Mouse (Mus musculus) neural tube, embryonic 13.5 days (tissue): ENCODE data around the gene Crispld2. TPM values are rescaled to one million over a fixed set of nuclear protein-coding genes. Genes with fewer than 3 reads are reported as not detected.

ENCODE experiments used
- ATAC-seq: fragments of 200-750 bp; cut with Nextera tagmentation; 2 replicates; pipeline ENCODE4 v1.8.0; 2017; ENCODE audit warnings: low read depth, mild to moderate bottlenecking, moderate TSS enrichment, moderate library complexity
- H3K27ac ChIP-seq: fragments of 300-500 bp; sonication (generic); replicated peaks from 2 replicates; pipeline ENCODE4 v1.5.1; 2015; ENCODE audit warnings: moderate library complexity, mild to moderate bottlenecking, inconsistent platforms
- H3K27me3 ChIP-seq: fragments of 300-500 bp; sonication (generic); 2 replicates; pipeline ENCODE4 v1.6.1; 2015; ENCODE audit warnings: mild to moderate bottlenecking, inconsistent platforms
- H3K36me3 ChIP-seq: fragments of 300-500 bp; sonication (generic); 2 replicates; pipeline ENCODE4 v1.6.1; 2015; ENCODE audit warnings: mild to moderate bottlenecking, inconsistent platforms
- H3K4me1 ChIP-seq: fragments of 300-500 bp; sonication (generic); replicated peaks from 2 replicates; pipeline ENCODE4 v1.6.1; 2015; ENCODE audit warnings: inconsistent platforms
- H3K4me2 ChIP-seq: fragments of 300-500 bp; sonication (generic); 2 replicates; pipeline ENCODE4 v1.6.1; 2015; ENCODE audit warnings: inconsistent platforms, mild to moderate bottlenecking, moderate library complexity
- H3K4me3 ChIP-seq: fragments of 300-500 bp; sonication (generic); 2 replicates; pipeline ENCODE4 v1.5.1; 2015; ENCODE audit warnings: mild to moderate bottlenecking, inconsistent platforms
- H3K9ac ChIP-seq: fragments of 300-500 bp; sonication (generic); 2 replicates; pipeline ENCODE4 v1.6.1; 2015; ENCODE audit warnings: moderate library complexity, mild to moderate bottlenecking, inconsistent platforms
- H3K9me3 ChIP-seq: fragments of 300-500 bp; sonication (generic); 2 replicates; pipeline ENCODE4 v1.6.1; 2016; ENCODE audit warnings: inconsistent platforms
- WGBS: fragments of 180-500 bp; shearing (Covaris S2); methylation state at CpG from one replicate; pipeline ENCODE4 v1.1.7; 2015; 5-methylcytosine and 5-hydroxymethylcytosine counted together
- polyA plus RNA-seq: library from polyadenylated mRNA; unstranded; fragments of >200 nt; fragmentation: Nextera tagmentation; extraction: Ambion mirVana; gene quantifications from 2 replicates; pipeline ENCODE4 v1.2.1, GENCODE M21; 2015

Gene Crispld2
- polyA plus RNA-seq, 1 experiment from 2014 or later, result 4.3 TPM

- Histone ChIP-seq H3K9ac (no peak overlapping the region), H3K4me1 (peaks cover 7% of the 10 kb centered on the region; the same call in 1 of the 2 replicates), H3K36me3 (peaks cover 33% of the 10 kb centered on the region), H3K4me3 (no peak overlapping the region), H3K27me3 (no peaks in the 10 kb centered on the region), H3K4me2 (no peak overlapping the region), H3K9me3 (no peaks in the 10 kb centered on the region), H3K27ac (no peak overlapping the region)
- ATAC-seq, result 0 out of 2 replicates have a peak, but pooled peaks have one; percentile 47
- WGBS, result 17% methylated on average over 10 of the region's 10 CpGs
Observed at GRCm38 (mm10) chr8:120078080-120078479, 85.8 kb downstream of the Crispld2 start.

GRCm38 (mm10) chr8:120079361-120079760 lies 87.1 kb downstream of the Crispld2 start:
- H3K9ac ChIP-seq, result no peak overlapping the region
- 61% methylated on average over 5 of the region's 5 CpGs for WGBS
- no peak for ATAC-seq

GRCm38 (mm10) chr8:120083261-120083660 lies 91.0 kb downstream of the Crispld2 start:
- Histone ChIP-seq H3K9ac (no peak overlapping the region), H3K27me3 (no peaks in the 10 kb centered on the region), H3K36me3 (peaks cover 79% of the 10 kb centered on the region), H3K4me1 (no peaks in the 10 kb centered on the region), H3K27ac (no peak overlapping the region), H3K4me2 (no peak overlapping the region), H3K9me3 (no peaks in the 10 kb centered on the region), H3K4me3 (no peak overlapping the region)
- ATAC-seq, result no peak
- 98% methylated on average over 8 of the region's 8 CpGs for WGBS

More at GRCm38 (mm10) chr8:120079361-120079760, 87.1 kb downstream of the Crispld2 start:
- peaks cover 7% of the 10 kb centered on the region; the same call in 1 of the 2 replicates for H3K4me1 ChIP-seq
- no peaks in the 10 kb centered on the region for H3K27me3 ChIP-seq
- H3K36me3 ChIP-seq, result peaks cover 42% of the 10 kb centered on the region
- no peak overlapping the region for H3K27ac ChIP-seq
- no peak overlapping the region for H3K4me3 ChIP-seq
- no peak overlapping the region for H3K4me2 ChIP-seq
- no peaks in the 10 kb centered on the region for H3K9me3 ChIP-seq

GRCm38 (mm10) chr8:120084783-120085182 lies 92.5 kb downstream of the Crispld2 start:
- H3K27me3 ChIP-seq, result no peaks in the 10 kb centered on the region
- H3K4me1 ChIP-seq, result no peaks in the 10 kb centered on the region
- no peak overlapping the region for H3K4me3 ChIP-seq
- no peaks in the 10 kb centered on the region for H3K9me3 ChIP-seq
- WGBS, result 93% methylated on average over 8 of the region's 8 CpGs
- no peak overlapping the region for H3K9ac ChIP-seq
- H3K36me3 ChIP-seq, result peaks cover 86% of the 10 kb centered on the region
- H3K4me2 ChIP-seq, result no peak overlapping the region
- H3K27ac ChIP-seq, result no peak overlapping the region
- ATAC-seq, result no peak

- no peak overlapping the region for H3K4me3 ChIP-seq
- H3K27ac ChIP-seq, result no peak overlapping the region
- H3K4me1 ChIP-seq, result no peaks in the 10 kb centered on the region
- 88% methylated on average over 7 of the region's 7 CpGs for WGBS
- no peaks in the 10 kb centered on the region for H3K9me3 ChIP-seq
- no peak for ATAC-seq
- peaks cover 80% of the 10 kb centered on the region for H3K36me3 ChIP-seq
- H3K4me2 ChIP-seq, result no peak overlapping the region
- H3K27me3 ChIP-seq, result no peaks in the 10 kb centered on the region
- H3K9ac ChIP-seq, result no peak overlapping the region
Observed at GRCm38 (mm10) chr8:120089511-120089910, 97.3 kb downstream of the Crispld2 start.

- Histone ChIP-seq H3K4me1 (0 out of 2 replicates have a peak, but pooled peaks cover 3% of the 10 kb centered on the region), H3K27ac (no peak overlapping the region), H3K27me3 (no peaks in the 10 kb centered on the region), H3K9me3 (no peaks in the 10 kb centered on the region), H3K4me2 (no peak overlapping the region), H3K4me3 (no peak overlapping the region), H3K9ac (no peak overlapping the region), H3K36me3 (peaks cover 69% of the 10 kb centered on the region)
- 93% methylated on average over 3 of the region's 3 CpGs for WGBS
- ATAC-seq, result no peak
Observed at GRCm38 (mm10) chr8:120091032-120091431, 98.8 kb downstream of the Crispld2 start.

- Histone ChIP-seq H3K4me3 (no peak overlapping the region), H3K4me2 (no peak overlapping the region), H3K9ac (no peak overlapping the region), H3K9me3 (no peaks in the 10 kb centered on the region), H3K36me3 (peaks cover 49% of the 10 kb centered on the region), H3K4me1 (0 out of 2 replicates have a peak, but pooled peaks cover 3% of the 10 kb centered on the region), H3K27ac (no peak overlapping the region), H3K27me3 (no peaks in the 10 kb centered on the region)
- no peak for ATAC-seq
- 96% methylated on average over 3 of the region's 3 CpGs for WGBS
Observed at GRCm38 (mm10) chr8:120093103-120093502, 100.9 kb downstream of the Crispld2 start.

- no peak overlapping the region for H3K27ac ChIP-seq
- H3K9me3 ChIP-seq, result no peaks in the 10 kb centered on the region
- H3K27me3 ChIP-seq, result no peaks in the 10 kb centered on the region
- peaks cover 41% of the 10 kb centered on the region for H3K36me3 ChIP-seq
- peaks cover 10% of the 10 kb centered on the region for H3K4me1 ChIP-seq
- H3K9ac ChIP-seq, result no peak overlapping the region
- H3K4me2 ChIP-seq, result no peak overlapping the region
- ATAC-seq, result no peak
- 86% methylated on average over 10 of the region's 10 CpGs for WGBS
- no peak overlapping the region for H3K4me3 ChIP-seq
Observed at GRCm38 (mm10) chr8:120094801-120095200, 102.6 kb downstream of the Crispld2 start.

GRCm38 (mm10) chr8:120096486-120096885 lies 104.2 kb downstream of the Crispld2 start:
- Histone ChIP-seq H3K27ac (no peak overlapping the region), H3K4me2 (no peak overlapping the region), H3K4me1 (peaks cover 18% of the 10 kb centered on the region), H3K27me3 (no peaks in the 10 kb centered on the region), H3K9ac (no peak overlapping the region), H3K4me3 (no peak overlapping the region), H3K9me3 (no peaks in the 10 kb centered on the region), H3K36me3 (peaks cover 26% of the 10 kb centered on the region)
- ATAC-seq, result no peak
- WGBS, result 84% methylated on average over 2 of the region's 2 CpGs

- WGBS, result 2% methylated on average over 22 of the region's 25 CpGs
- Histone ChIP-seq H3K4me2 (peak overlapping the region; percentile 88), H3K4me3 (peak overlapping the region; percentile 78), H3K9me3 (no peaks in the 10 kb centered on the region), H3K9ac (peak overlapping the region; percentile 84), H3K4me1 (peaks cover 35% of the 10 kb centered on the region), H3K27me3 (no peaks in the 10 kb centered on the region), H3K27ac (peak overlapping the region; percentile 92), H3K36me3 (no peaks in the 10 kb centered on the region)
- ATAC-seq, result no peak
Observed at GRCm38 (mm10) chr8:120100388-120101067, 108.3 kb downstream of the Crispld2 start.

GRCm38 (mm10) chr8:120101068-120101972 lies 109.1 kb downstream of the Crispld2 start, which contains the start of gene Zdhhc7:
Gene Zdhhc7 (minus strand): TSS chr8:120101482.
- Histone ChIP-seq H3K9me3 (no peaks in the 10 kb centered on the region), H3K4me3 (peak within 1 kb of the TSS; percentile 78), H3K4me1 (peaks cover 32% of the 10 kb centered on the region), H3K27me3 (no peaks in the 10 kb centered on the region), H3K4me2 (peak within 1 kb of the TSS; percentile 88), H3K27ac (peak within 1 kb of the TSS; percentile 92), H3K36me3 (0 out of 2 replicates have a peak, but pooled peaks cover 3% of the 10 kb centered on the region), H3K9ac (peak within 1 kb of the TSS; percentile 84)
- WGBS, result under 1% methylated on average over 81 of the region's 88 CpGs
- ATAC-seq, result peak; percentile 68
